Mouse (Mus musculus) embryonic facial prominence, embryonic 12.5 days (tissue): Measurements from ENCODE around the gene Ngef. TPM values are rescaled to one million over a fixed set of nuclear protein-coding genes. Genes with fewer than 3 reads are reported as not detected.

ENCODE experiments used
- polyA plus RNA-seq: library from polyadenylated mRNA; unstranded; fragments of >200 nt; fragmentation: Nextera tagmentation; extraction: Ambion mirVana; gene quantifications from 2 replicates; pipeline ENCODE4 v1.2.1, GENCODE M21; 2016

The Ngef gene
- polyA plus RNA-seq, 1 experiment from 2014 or later: 1.9 TPM

Other genes with a start within 250 kb of the Ngef start
- gene Gigyf2, start 246.9 kb downstream of the Ngef start, polyA plus RNA-seq: 60.5 and 61.0 TPM in 2 replicates
- gene Kcnj13, start 179.1 kb downstream of the Ngef start, polyA plus RNA-seq: 0.81 and 1.3 TPM in 2 replicates
- 0.78 and 1.1 TPM in 2 replicates for gene Snorc, start 103.6 kb downstream of the Ngef start, polyA plus RNA-seq
- not detected in 2 replicates for gene Neu2, start 64.0 kb downstream of the Ngef start, polyA plus RNA-seq
- gene Inpp5d, start 46.4 kb upstream of the Ngef start, polyA plus RNA-seq: 5.5 and 6.1 TPM in 2 replicates
- gene Atg16l1, start 182.0 kb upstream of the Ngef start, polyA plus RNA-seq: 39.4 and 43.0 TPM in 2 replicates
- gene Sag, start 229.8 kb upstream of the Ngef start, polyA plus RNA-seq: 3.7 and 3.9 TPM in 2 replicates